Comparison of ENCODE assay signal across 20 mouse cellular contexts in the genomic region with DNA sequence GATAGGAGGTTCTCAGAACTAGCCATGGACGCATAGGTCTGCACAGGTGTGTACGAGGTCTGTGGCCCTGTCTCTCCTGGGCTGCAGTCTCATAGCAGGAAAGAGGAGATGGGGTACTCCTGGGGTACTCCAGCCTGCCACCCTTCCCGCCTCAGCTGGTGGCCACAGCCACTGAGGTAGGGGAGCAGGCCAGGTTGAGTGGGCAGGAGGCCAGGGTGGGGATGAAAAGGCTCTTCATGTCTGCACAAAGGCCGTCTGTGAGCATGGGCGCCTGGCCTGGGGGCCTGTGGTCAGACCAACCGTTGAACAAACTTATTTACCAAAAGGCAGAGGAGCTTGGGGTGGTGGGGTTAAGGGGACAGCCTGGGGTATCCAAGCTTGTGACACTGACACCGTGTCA. TPM values are rescaled to one million over a fixed set of nuclear protein-coding genes. Genes with fewer than 3 reads are reported as not detected.
"Had no signal": no experiment of that assay in that cellular context is flagged by ENCODE, and none has a peak within 500 bp of the region (broad histone marks: within the 10 kb centered on the region; RNA-seq: fewer than 3 reads in every experiment).

No protein-coding gene starts in this region.

- H3K36me3 ChIP-seq: kidney, embryonic 15.5 days; lung, embryonic 15.5 days; midbrain, embryonic 10.5 days; midbrain, embryonic 13.5 days; neural tube, embryonic 13.5 days had no signal

- H3K9me3 ChIP-seq: kidney, embryonic 15.5 days; lung, embryonic 15.5 days; megakaryocyte, embryonic 14.5 days; midbrain, embryonic 10.5 days; midbrain, embryonic 13.5 days; neural tube, embryonic 13.5 days had no signal

- H3K9ac ChIP-seq: kidney, embryonic 15.5 days; liver, embryonic 14.5 days; lung, embryonic 15.5 days; midbrain, embryonic 13.5 days; neural tube, embryonic 13.5 days had no signal

- H3K4me2 ChIP-seq: kidney, embryonic 15.5 days; liver, embryonic 11.5 days; lung, embryonic 15.5 days; midbrain, embryonic 13.5 days; neural tube, embryonic 13.5 days had no signal

- H3K4me3 ChIP-seq: kidney, embryonic 15.5 days; lung, embryonic 15.5 days; megakaryocyte, embryonic 14.5 days; midbrain, embryonic 10.5 days; midbrain, embryonic 13.5 days; myocyte; neural tube, embryonic 13.5 days had no signal

- ATAC-seq: midbrain, embryonic 13.5 days; midbrain, embryonic 16.5 days had no signal

- H3K27ac ChIP-seq: kidney, embryonic 15.5 days; liver, embryonic 14.5 days; lung, embryonic 15.5 days; midbrain, embryonic 10.5 days; midbrain, embryonic 13.5 days; neural tube, embryonic 13.5 days had no signal

- DNase-seq: lung, postnatal 10 days; retina, postnatal 1 day; right cerebral cortex, postnatal 25 days; thymus, postnatal 25 days had no signal

RNA-seq across cellular contexts. Expression of gene Snorc, which starts 1.8 kb away (rescaled TPM):
- polyA plus RNA-seq: intestine, embryonic 16.5 days; kidney, adult 2 months; kidney, embryonic 15.5 days; limb, embryonic 11.5 days; liver, embryonic 11.5 days; liver, embryonic 14.5 days; lung, embryonic 15.5 days; midbrain, embryonic 10.5 days; midbrain, embryonic 13.5 days; myocyte; small intestine, adult 2 months; spleen, adult 2 months; stomach, embryonic 16.5 days had no signal

RNA-seq across cellular contexts. Expression of gene Neu2, which starts 37.8 kb away (rescaled TPM):
- polyA plus RNA-seq: limb, embryonic 11.5 days; midbrain, embryonic 10.5 days; midbrain, embryonic 13.5 days had no signal
